Mouse (Mus musculus) lung, adult 2 months (tissue): Measurements from ENCODE around the gene Cldn19. TPM values are rescaled to one million over a fixed set of nuclear protein-coding genes. Genes with fewer than 3 reads are reported as not detected.
"Not testable (repeated sequence)": the region's sequence is repeated elsewhere in the genome, so short reads cannot be mapped to it uniquely, and the experiment has no call there.

Experiments used
- DNase-seq: peaks from one replicate; pipeline ENCODE4 v3.0.0; 2022
- H3K4me1 ChIP-seq: fragments of 200-500 bp; 2 replicates; pipeline ENCODE4 v1.6.1; 2011; ENCODE audit warnings: low read length; ENCODE audit not compliant: control insufficient read depth, insufficient read depth
- H3K4me3 ChIP-seq: fragments of 200-500 bp; replicated peaks from 2 replicates; pipeline ENCODE3; 2011; ENCODE audit warnings: low read depth, mild to moderate bottlenecking, control low read depth, low read length; ENCODE audit errors: extremely low read depth
- CTCF ChIP-seq: fragments of 200-500 bp; IDR thresholded peaks from 2 replicates; pipeline ENCODE4 v1.5.1; 2011; ENCODE audit warnings: mild to moderate bottlenecking, low read length, control low read depth; ENCODE audit not compliant: insufficient read depth
- POLR2A ChIP-seq: fragments of 200-500 bp; IDR thresholded peaks from 2 replicates; pipeline ENCODE4 v1.6.1; 2011; ENCODE audit warnings: low read depth, mild to moderate bottlenecking, control low read depth, low read length, borderline replicate concordance; ENCODE audit errors: extremely low read depth
- whole genome bisulfite sequencing: fragments of 180-500 bp; shearing (Covaris S2); methylation state at CpG from one replicate; pipeline ENCODE4 v1.1.7; 2018; 5-methylcytosine and 5-hydroxymethylcytosine counted together
- polyA plus RNA-seq: library from polyadenylated mRNA; depleted of rRNA; stranded (reverse); fragments of >200 nt; gene quantifications from 2 replicates; pipeline ENCODE4 v1.2.3, GENCODE M21; 2012

The Cldn19 gene
- polyA plus RNA-seq, 1 experiment, result 1.2 TPM

- TF ChIP-seq CTCF, result no peak
- no peak for TF ChIP-seq POLR2A
- DNase-seq, result no peak
- peaks cover 15% of the 10 kb centered on the region for H3K4me1 ChIP-seq
- WGBS, result 26% methylated on average over 2 of the region's 2 CpGs
- H3K4me3 ChIP-seq, result no peak overlapping the region
These were observed 20.0 kb downstream of the Cldn19 start for GRCm38 (mm10) chr4:119275226-119275625.

- no peak overlapping the region for H3K4me3 ChIP-seq
- WGBS, result 38% methylated on average over 2 of the region's 2 CpGs
- peaks cover 15% of the 10 kb centered on the region for H3K4me1 ChIP-seq
- no peak for TF ChIP-seq POLR2A
- no peak for TF ChIP-seq CTCF
- DNase-seq, result no peak
These were observed 20.5 kb downstream of the Cldn19 start for GRCm38 (mm10) chr4:119275726-119276125.

GRCm38 (mm10) chr4:119278784-119279183, 23.6 kb downstream of the Cldn19 start:
- H3K4me1 ChIP-seq, result peaks cover 15% of the 10 kb centered on the region
- DNase-seq, H3K4me3 ChIP-seq: not testable (repeated sequence)
- 79% methylated on average over 15 of the region's 15 CpGs for WGBS

- no peak for DNase-seq
- no peak for TF ChIP-seq CTCF
- no peak for TF ChIP-seq POLR2A
- WGBS, result 59% methylated on average over 1 of the region's 1 CpGs
- H3K4me1 ChIP-seq, result peaks cover 9% of the 10 kb centered on the region
- no peak overlapping the region for H3K4me3 ChIP-seq
These were observed 29.6 kb downstream of the Cldn19 start for GRCm38 (mm10) chr4:119284861-119285260.

GRCm38 (mm10) chr4:119285336-119285735, 30.1 kb downstream of the Cldn19 start:
- Histone ChIP-seq H3K4me1 (peaks cover 9% of the 10 kb centered on the region), H3K4me3 (no peak overlapping the region)
- WGBS, result 23% methylated on average over 2 of the region's 2 CpGs
- no peak for TF ChIP-seq CTCF
- no peak for TF ChIP-seq POLR2A
- no peak for DNase-seq

- DNase-seq, result no peak
- Histone ChIP-seq H3K4me3 (no peak overlapping the region), H3K4me1 (peaks cover 17% of the 10 kb centered on the region)
- TF ChIP-seq POLR2A (no peak), CTCF (no peak)
- WGBS, result 61% methylated on average over 1 of the region's 1 CpGs
These were observed 36.7 kb downstream of the Cldn19 start for GRCm38 (mm10) chr4:119291921-119292320.

GRCm38 (mm10) chr4:119292771-119293573, 37.8 kb downstream of the Cldn19 start:
- DNase-seq, result peak; percentile 47
- WGBS, result under 1% methylated on average over 24 of the region's 24 CpGs

GRCm38 (mm10) chr4:119293574-119294258, 38.5 kb downstream of the Cldn19 start:
- Histone ChIP-seq H3K4me1 (peaks cover 10% of the 10 kb centered on the region), H3K4me3 (peak overlapping the region; percentile 97)
- WGBS, result under 1% methylated on average over 77 of the region's 80 CpGs
- peak; percentile 41 for DNase-seq
- TF ChIP-seq CTCF, result no peak
- TF ChIP-seq POLR2A, result no peak

More at GRCm38 (mm10) chr4:119292771-119293573, 37.8 kb downstream of the Cldn19 start:
- no peak for TF ChIP-seq CTCF
- no peak for TF ChIP-seq POLR2A
- Histone ChIP-seq H3K4me1 (peaks cover 10% of the 10 kb centered on the region), H3K4me3 (peak overlapping the region; percentile 97)

- Histone ChIP-seq H3K4me1 (peaks cover 8% of the 10 kb centered on the region), H3K4me3 (peak within 1 kb of the TSS; percentile 97)
- WGBS, result under 1% methylated on average over 61 of the region's 61 CpGs
- peak; percentile 100 for DNase-seq
- peak; percentile 1; the same call in 1 of the 2 replicates for TF ChIP-seq POLR2A
- no peak for TF ChIP-seq CTCF
These were observed 39.4 kb downstream of the Cldn19 start, which contains the start of gene Ybx1 for GRCm38 (mm10) chr4:119294415-119295133. Gene Ybx1, minus strand, starts transcription at chr4:119294604.

GRCm38 (mm10) chr4:119295134-119295453, 39.9 kb downstream of the Cldn19 start:
- 5% methylated on average over 6 of the region's 6 CpGs for WGBS
- Histone ChIP-seq H3K4me1 (peaks cover 8% of the 10 kb centered on the region), H3K4me3 (peak overlapping the region; percentile 89)
- TF ChIP-seq POLR2A (no peak), CTCF (no peak)
- no peak for DNase-seq
